Mouse (Mus musculus) regulatory T cell (primary cell): ENCODE results near the gene Rasgrp4.
"Not testable (repeated sequence)": the region's sequence is repeated elsewhere in the genome, so short reads cannot be mapped to it uniquely, and the experiment has no call there.

Experiments
- in situ Hi-C: fragments of 300-600 bp; cut with MboI, MseI; formaldehyde crosslinking; loops from one replicate; pipeline ENCODE4 v1.15.1; 2025; ENCODE audit warnings: high pct_unique_total_duplicates

Rasgrp4 gene

GRCm38 (mm10) chr7:29134693-29135386, at the start of gene Rasgrp4:
Gene Rasgrp4 (plus strand): TSS chr7:29134851.
- in situ Hi-C loops = no loop called here

DNA sequence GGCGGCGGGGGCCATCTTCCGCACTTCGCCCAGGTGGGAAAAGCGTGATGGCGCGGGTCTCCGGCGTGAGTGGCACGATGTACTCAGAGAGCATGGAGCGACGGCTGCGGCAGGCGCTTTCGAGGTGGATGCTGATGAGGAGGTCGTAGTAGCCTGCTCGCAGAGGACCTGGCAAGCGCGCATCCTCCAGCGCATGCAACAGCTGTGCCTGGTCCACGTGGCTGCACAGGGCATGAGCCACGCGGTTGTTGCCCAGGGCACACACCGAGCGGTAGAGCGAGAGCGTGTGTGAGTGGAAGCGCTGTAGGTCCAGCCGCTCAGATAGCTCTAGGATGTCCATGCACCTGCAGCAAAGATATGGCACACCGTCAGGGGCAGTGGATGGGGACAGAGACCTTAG, 48.7 kb upstream of the Rasgrp4 start:
- in situ Hi-C loops = no loop called here

- in situ Hi-C loops = no loop called here
Measured at GRCm38 (mm10) chr7:29086902-29087301, 47.7 kb upstream of the Rasgrp4 start.

DNA sequence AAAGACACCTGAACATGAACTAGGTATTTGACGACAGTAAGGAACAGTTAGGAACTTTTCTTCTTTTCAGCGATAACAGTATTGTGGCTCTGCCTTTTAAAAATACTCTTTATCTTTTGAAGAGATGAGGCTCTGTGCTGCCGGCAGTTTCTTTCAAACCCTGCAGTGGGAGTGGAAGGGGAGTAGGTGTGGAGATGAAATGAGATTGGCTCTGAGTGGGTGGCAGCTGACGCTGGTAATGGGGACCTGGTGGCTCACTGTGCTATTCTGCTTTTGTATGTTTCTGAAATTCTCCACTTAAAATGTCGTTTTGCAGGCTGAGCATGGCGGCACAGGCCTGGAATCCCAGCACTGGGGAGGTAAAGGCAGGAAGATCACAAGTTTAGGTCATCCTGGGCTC, 45.8 kb upstream of the Rasgrp4 start:
- in situ Hi-C loops = no loop called here

DNA sequence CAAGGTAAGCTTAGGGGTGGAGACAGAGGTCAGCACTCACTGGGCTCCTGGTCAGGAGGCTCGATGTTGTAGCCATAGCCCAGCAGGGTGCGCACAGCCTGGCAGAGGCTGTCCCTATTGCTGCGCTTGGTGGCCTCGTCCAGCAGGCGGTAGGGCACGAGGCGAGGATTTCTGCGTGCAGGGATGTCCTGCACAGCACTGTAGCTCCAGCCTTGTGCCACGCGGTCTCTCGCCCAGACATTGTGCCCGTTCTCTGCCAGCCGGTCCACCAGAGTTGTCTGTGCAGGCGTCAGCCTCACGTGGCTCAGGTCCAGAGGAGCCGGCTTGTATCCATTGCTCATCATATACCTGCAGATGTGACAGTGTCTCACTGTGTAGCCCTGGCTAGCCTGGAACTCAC, 37.5 kb upstream of the Rasgrp4 start:
- in situ Hi-C loops = no loop called here

- in situ Hi-C loops = loop anchor here (25.0 kb wide), 1 partner anchor 411 kb away; the partner anchor contains the start of gene Sipa1l3
Measured at GRCm38 (mm10) chr7:29101286-29102017, 33.2 kb upstream of the Rasgrp4 start.

GRCm38 (mm10) chr7:29108992-29109955, 25.4 kb upstream of the Rasgrp4 start:
- in situ Hi-C loops = loop anchor here (25.0 kb wide), 1 partner anchor 403 kb away; the partner anchor contains the start of gene Sipa1l3

- in situ Hi-C loops = loop anchor here (25.0 kb wide), 1 partner anchor 394 kb away; the partner anchor contains the start of gene Sipa1l3
Measured at GRCm38 (mm10) chr7:29118142-29118851, 16.4 kb upstream of the Rasgrp4 start.

DNA sequence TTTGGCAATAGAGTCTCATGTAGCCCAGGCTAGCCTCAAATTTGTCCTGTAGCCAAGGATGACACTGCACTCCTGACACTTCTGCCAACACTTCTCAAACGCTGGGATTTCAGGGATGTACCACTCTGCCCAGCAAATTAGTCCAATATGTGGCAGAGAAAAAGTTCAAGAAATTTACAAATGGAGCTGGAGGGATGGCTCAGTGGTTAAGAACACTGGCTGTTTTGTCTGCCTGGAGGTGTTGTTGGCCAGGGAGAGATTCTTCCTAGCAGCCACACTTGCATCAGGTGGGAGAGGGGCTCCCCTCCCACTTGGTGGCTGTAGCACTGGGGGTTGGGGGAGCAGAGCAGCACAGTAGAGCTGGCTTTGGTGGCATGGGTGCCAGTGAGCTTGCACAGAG, 15.1 kb upstream of the Rasgrp4 start:
- in situ Hi-C loops = loop anchor here (25.0 kb wide), 1 partner anchor 393 kb away; the partner anchor contains the start of gene Sipa1l3

GRCm38 (mm10) chr7:29122821-29123220, 11.8 kb upstream of the Rasgrp4 start:
- in situ Hi-C loops = loop anchor here (25.0 kb wide), 1 partner anchor 389 kb away; the partner anchor contains the start of gene Sipa1l3

GRCm38 (mm10) chr7:29123531-29124358, 10.9 kb upstream of the Rasgrp4 start:
- in situ Hi-C loops = loop anchor here (25.0 kb wide), 1 partner anchor 389 kb away; the partner anchor contains the start of gene Sipa1l3

DNA sequence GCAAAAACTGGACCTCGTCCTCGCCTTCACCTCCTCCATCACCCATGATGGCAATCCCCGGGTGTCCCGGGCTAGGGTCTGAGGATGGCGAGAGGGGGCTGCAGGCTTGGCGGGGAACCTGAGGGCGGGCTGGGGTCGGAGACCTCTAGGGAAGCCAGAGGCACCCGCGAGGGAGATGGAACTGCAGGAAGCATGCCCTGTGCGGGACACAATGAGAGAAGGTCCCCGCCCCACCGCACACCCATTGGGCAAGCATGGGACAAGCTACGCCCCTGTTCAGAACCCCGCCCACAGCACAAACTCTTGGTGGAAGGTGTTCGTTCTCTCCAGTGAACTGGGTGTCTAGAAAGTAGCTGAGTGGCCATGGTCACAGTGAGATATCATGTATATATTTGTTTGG, 9.7 kb upstream of the Rasgrp4 start, which contains the start of gene Ryr1:
Gene Ryr1 (minus strand): TSS at position 210 of the 400 bp plus-strand sequence.
- in situ Hi-C loops = loop anchor here (25.0 kb wide), 1 partner anchor 387 kb away; the partner anchor contains the start of gene Sipa1l3

- in situ Hi-C loops = no loop called here
Measured at GRCm38 (mm10) chr7:29126173-29126915, 8.3 kb upstream of the Rasgrp4 start.

GRCm38 (mm10) chr7:29128725-29129124, 5.9 kb upstream of the Rasgrp4 start:
- in situ Hi-C loops = no loop called here

GRCm38 (mm10) chr7:29134230-29134629, 421 bp upstream of the Rasgrp4 start:
- in situ Hi-C loops = no loop called here

- in situ Hi-C loops = no loop called here
Measured at GRCm38 (mm10) chr7:29137429-29137828, 2.8 kb downstream of the Rasgrp4 start.

- in situ Hi-C loops = not testable (repeated sequence)
Measured at GRCm38 (mm10) chr7:29139237-29139636, 4.6 kb downstream of the Rasgrp4 start.

DNA sequence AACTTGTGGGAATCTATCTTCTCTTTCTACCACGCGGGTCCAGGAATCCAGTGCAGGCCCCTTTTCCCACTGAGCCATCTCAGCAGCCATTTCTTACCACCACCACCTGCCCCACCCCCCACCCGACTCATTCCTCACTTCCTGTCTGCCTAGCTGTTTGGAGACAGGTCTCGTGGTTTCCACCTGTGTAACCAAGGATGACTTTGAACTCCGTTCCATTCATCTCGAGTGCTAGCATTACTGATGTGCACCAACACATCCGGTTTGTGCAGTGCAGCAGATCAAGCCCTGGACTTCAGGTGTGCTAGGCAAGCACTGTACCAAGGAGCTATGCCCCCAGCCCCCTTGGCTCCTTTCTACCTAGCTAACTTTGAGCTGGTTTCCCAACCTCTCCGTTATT, 6.8 kb downstream of the Rasgrp4 start:
- in situ Hi-C loops = no loop called here

DNA sequence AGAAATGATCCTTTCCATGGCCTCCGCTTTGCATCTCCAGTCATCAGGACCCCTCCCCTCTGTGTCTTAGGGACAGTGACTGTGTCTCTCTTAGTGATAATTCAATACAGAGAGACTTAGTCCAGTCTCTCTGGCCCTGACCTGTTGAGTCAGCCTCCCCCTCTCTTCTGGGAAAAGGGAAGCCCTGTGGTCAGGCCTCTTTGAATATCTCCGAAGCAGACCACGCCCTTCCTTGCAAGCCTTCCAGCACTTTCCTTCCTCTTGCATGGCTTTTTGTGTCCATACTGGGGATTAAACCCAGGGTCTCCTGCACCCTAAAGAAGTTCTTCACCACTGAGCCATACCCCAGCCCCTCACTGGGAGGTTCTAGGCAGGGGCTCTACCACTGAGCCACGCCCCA, 9.4 kb downstream of the Rasgrp4 start:
- in situ Hi-C loops = no loop called here
